Mouse (Mus musculus) megakaryocyte, embryonic 14.5 days (primary cell): ENCODE results near the gene Etl4. TPM values are rescaled to one million over a fixed set of nuclear protein-coding genes. Genes with fewer than 3 reads are reported as not detected.

ENCODE experiments used
- H3K27me3 ChIP-seq: replicated peaks from 2 replicates; pipeline ENCODE3; 2012; ENCODE audit warnings: inconsistent platforms
- H3K36me3 ChIP-seq: replicated peaks from 2 replicates; pipeline ENCODE3; 2012; ENCODE audit warnings: low read length, inconsistent platforms, mixed read lengths
- H3K4me1 ChIP-seq: 2 replicates; pipeline ENCODE4 v1.6.1; 2012; ENCODE audit warnings: inconsistent platforms
- H3K4me3 ChIP-seq: replicated peaks from 2 replicates; pipeline ENCODE3; 2012; ENCODE audit warnings: moderate library complexity, mild to moderate bottlenecking, inconsistent platforms
- H3K9me3 ChIP-seq: 2 replicates; pipeline ENCODE4 v1.6.1; 2012; ENCODE audit warnings: inconsistent platforms
- FLI1 ChIP-seq: IDR thresholded peaks from 2 replicates; pipeline ENCODE4 v1.6.1; 2012; ENCODE audit warnings: low read length, inconsistent platforms, mixed read lengths
- GATA1 ChIP-seq: IDR thresholded peaks from 3 replicates; pipeline ENCODE4 v1.6.1; 2012; ENCODE audit warnings: mixed read lengths, low read length, inconsistent platforms, borderline replicate concordance
- polyA plus RNA-seq: library from polyadenylated mRNA; stranded (reverse); fragments of >175 nt; gene quantifications from 2 replicates; pipeline ENCODE4 v1.2.3, GENCODE M21; 2012; ENCODE audit warnings: low replicate concordance; ENCODE audit not compliant: insufficient read depth

Gene Etl4
- polyA plus RNA-seq, 1 experiment, result 0.12 TPM

DNA sequence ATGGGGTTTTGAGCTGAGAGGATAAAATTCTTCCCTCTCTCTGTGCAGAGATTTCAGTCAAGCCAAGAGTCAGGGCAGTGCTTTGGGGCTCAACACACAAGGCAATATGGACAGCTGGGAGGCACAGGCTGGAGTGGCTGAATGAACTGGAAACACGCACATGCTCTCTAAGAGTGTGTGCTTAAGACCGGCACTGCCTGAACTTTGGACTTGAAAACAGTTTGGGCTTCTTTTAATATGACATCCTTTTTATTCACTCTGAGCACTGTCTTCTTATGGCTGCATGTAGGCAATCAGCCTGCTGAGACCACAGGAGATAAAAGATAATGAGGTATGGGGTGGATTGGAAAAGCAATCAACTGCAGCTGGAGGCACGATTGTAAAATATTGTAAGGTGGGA is 921.3 kb downstream of the Etl4 start:
- no peaks in the 10 kb centered on the region for H3K9me3 ChIP-seq
- TF ChIP-seq GATA1 (no peak), FLI1 (no peak)
- H3K36me3 ChIP-seq, result no peaks in the 10 kb centered on the region
- H3K4me1 ChIP-seq, result no peaks in the 10 kb centered on the region
- H3K27me3 ChIP-seq, result no peaks in the 10 kb centered on the region
- H3K4me3 ChIP-seq, result no peak overlapping the region

DNA sequence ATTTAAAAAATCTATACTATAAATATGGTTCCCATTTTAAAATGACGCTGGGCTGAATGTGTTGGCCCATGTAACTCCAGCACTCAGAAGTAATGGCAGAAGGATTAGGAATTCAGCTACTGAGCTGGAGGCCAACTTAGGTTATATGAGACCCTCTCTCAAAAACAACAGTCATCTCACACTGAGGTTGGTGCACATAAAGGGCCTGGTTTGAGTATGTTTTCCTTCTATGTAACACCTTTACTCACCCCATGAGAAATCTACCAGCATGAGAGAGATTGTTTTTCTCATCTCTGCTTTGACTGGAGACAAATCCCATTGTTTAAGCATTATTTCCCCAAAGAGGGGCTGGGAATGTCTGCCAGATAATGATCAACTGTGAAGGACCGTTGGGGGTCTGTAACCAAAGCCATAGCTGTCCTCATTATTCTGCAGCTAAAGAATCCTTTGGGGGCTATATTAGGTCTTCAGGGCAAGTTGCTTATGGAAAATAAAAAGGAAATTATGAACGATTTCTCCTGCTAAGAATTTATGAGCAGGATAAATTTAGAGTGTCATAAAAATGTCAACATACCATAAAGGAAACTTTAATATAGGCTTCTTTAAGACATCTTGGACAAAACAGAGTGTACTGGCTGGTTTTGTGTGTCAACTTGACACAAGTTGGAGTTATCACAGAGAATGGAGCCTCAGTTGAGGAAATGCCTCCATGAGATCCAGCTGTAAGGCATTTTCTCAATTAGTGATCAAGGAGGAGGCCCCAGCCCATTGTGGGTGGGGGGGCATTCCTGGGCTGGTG is 922.2 kb downstream of the Etl4 start:
- Histone ChIP-seq H3K27me3 (no peaks in the 10 kb centered on the region), H3K9me3 (no peaks in the 10 kb centered on the region), H3K36me3 (no peaks in the 10 kb centered on the region), H3K4me1 (no peaks in the 10 kb centered on the region), H3K4me3 (no peak overlapping the region)
- TF ChIP-seq GATA1 (no peak), FLI1 (no peak)

DNA sequence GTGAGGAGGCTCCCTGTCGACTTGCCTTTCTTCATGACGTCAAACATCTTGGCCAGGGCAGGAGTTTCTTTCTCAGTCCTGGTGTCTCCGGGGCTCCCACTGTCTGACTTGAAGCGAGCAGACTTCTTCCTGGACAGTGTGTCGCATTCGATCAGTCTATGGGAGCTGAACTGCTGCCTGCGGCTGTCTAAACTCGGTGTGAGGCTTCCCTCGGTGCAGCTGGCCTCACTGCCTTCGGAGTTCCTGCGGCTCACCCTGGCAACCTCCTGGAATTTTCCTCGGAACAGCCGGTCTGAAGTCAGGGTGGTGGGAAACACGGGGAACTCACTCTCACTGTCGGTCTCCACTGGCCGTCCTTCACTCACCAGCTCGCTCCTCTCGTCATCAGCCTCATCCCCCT is 939.8 kb downstream of the Etl4 start:
- Histone ChIP-seq H3K4me3 (no peak overlapping the region), H3K9me3 (no peaks in the 10 kb centered on the region), H3K27me3 (no peaks in the 10 kb centered on the region), H3K36me3 (peaks cover 76% of the 10 kb centered on the region), H3K4me1 (no peaks in the 10 kb centered on the region)
- no peak for TF ChIP-seq GATA1
